Mouse (Mus musculus) gastrocnemius, postnatal 10 days (tissue): ENCODE results near the gene Sdc1. TPM values are rescaled to one million over a fixed set of nuclear protein-coding genes. Genes with fewer than 3 reads are reported as not detected.

Source experiments
- DNase-seq: peaks from one replicate; pipeline ENCODE4 v3.0.0; 2021; ENCODE audit warnings: mixed read lengths
- long read RNA-seq, 2 experiments: library from polyadenylated mRNA; stranded (forward); transcript quantifications; one replicate each; pipeline ENCODE4 v2.0.0; 2021
- total RNA-seq, 2 experiments: library from RNA; stranded (reverse); gene quantifications; 2 replicates each; pipeline ENCODE4 v1.2.3; 2021

The Sdc1 gene
- total RNA-seq = 10 to 100 TPM; 15.2 to 20.3 TPM
- long read RNA-seq, experiment 1, transcript Sdc1-201 (5 exons, 3,157 nt) = major isoform, 37 of 41 reads
- long read RNA-seq, experiment 1, partial matches to known transcripts = 0 of 41 reads
- long read RNA-seq, experiment 1, other reads (novel, unspliced or antisense) = 4 of 41 reads
- long read RNA-seq, experiment 2, transcript Sdc1-201 (5 exons, 3,157 nt) = major isoform, 20 of 23 reads
- long read RNA-seq, experiment 2, partial matches to known transcripts = 1 of 23 reads
- long read RNA-seq, experiment 2, other reads (novel, unspliced or antisense) = 2 of 23 reads

- DNase-seq = peak; percentile 78
These were observed at the start of gene Sdc1 for GRCm38 (mm10) chr12:8770946-8771843. Sdc1 (plus strand) TSS chr12:8771323.

GRCm38 (mm10) chr12:8726890-8727289, 44.2 kb upstream of the Sdc1 start:
- DNase-seq = no peak

GRCm38 (mm10) chr12:8728739-8729138, 42.4 kb upstream of the Sdc1 start:
- peak; percentile 33 for DNase-seq

GRCm38 (mm10) chr12:8753654-8754053, 17.5 kb upstream of the Sdc1 start:
- DNase-seq = no peak

- DNase-seq = no peak
These were observed 17.0 kb upstream of the Sdc1 start for GRCm38 (mm10) chr12:8754116-8754515.

- DNase-seq = no peak
These were observed 13.1 kb upstream of the Sdc1 start for GRCm38 (mm10) chr12:8758029-8758428.

GRCm38 (mm10) chr12:8759115-8759514, 12.0 kb upstream of the Sdc1 start:
- no peak for DNase-seq

- no peak for DNase-seq
These were observed 11.3 kb upstream of the Sdc1 start for GRCm38 (mm10) chr12:8759779-8760178.

- DNase-seq = no peak
These were observed 10.6 kb upstream of the Sdc1 start for GRCm38 (mm10) chr12:8760561-8760960.

GRCm38 (mm10) chr12:8761058-8761457, 10.1 kb upstream of the Sdc1 start:
- DNase-seq = no peak

GRCm38 (mm10) chr12:8762667-8763066, 8.5 kb upstream of the Sdc1 start:
- DNase-seq = no peak

- DNase-seq = no peak
These were observed 6.7 kb upstream of the Sdc1 start for GRCm38 (mm10) chr12:8764221-8764930.

- peak; percentile 43 for DNase-seq
These were observed 789 bp downstream of the Sdc1 start for GRCm38 (mm10) chr12:8771844-8772380.

- peak; percentile 61 for DNase-seq
These were observed 1.5 kb downstream of the Sdc1 start for GRCm38 (mm10) chr12:8772451-8773143.

GRCm38 (mm10) chr12:8773336-8773735, 2.2 kb downstream of the Sdc1 start:
- no peak for DNase-seq

GRCm38 (mm10) chr12:8774183-8774582, 3.1 kb downstream of the Sdc1 start:
- DNase-seq = no peak

GRCm38 (mm10) chr12:8776206-8776605, 5.1 kb downstream of the Sdc1 start:
- no peak for DNase-seq

GRCm38 (mm10) chr12:8776741-8777140, 5.6 kb downstream of the Sdc1 start:
- DNase-seq = no peak

- DNase-seq = no peak
These were observed 7.0 kb downstream of the Sdc1 start for GRCm38 (mm10) chr12:8778106-8778505.

- no peak for DNase-seq
These were observed 8.7 kb downstream of the Sdc1 start for GRCm38 (mm10) chr12:8779851-8780250.

GRCm38 (mm10) chr12:8781121-8781520, 10.0 kb downstream of the Sdc1 start:
- no peak for DNase-seq
